Mouse (Mus musculus): ENCODE measurements at regions not wholly inside any gene's neighbourhood (a gene's known extent, or its start where the extent isn't known, plus 50 kb on each side); places are given as distances from the start of the nearest gene placed in this dataset.

GRCm38 (mm10) chr12:58581811-58582572 is 312.9 kb upstream of the Clec14a start:
- no peak for DNase-seq

GRCm38 (mm10) chr12:58569056-58569455 is 300.0 kb upstream of the Clec14a start:
- no peak for DNase-seq

- DNase-seq: no peak
These were observed 291.8 kb upstream of the Clec14a start for GRCm38 (mm10) chr12:58560840-58561239.

- no peak for DNase-seq
These were observed 290.7 kb upstream of the Clec14a start for GRCm38 (mm10) chr12:58559833-58560232.

GRCm38 (mm10) chr12:58557261-58557660 is 288.2 kb upstream of the Clec14a start:
- no peak for DNase-seq

- no peak for DNase-seq
These were observed 287.7 kb upstream of the Clec14a start for GRCm38 (mm10) chr12:58556741-58557140.

GRCm38 (mm10) chr12:58556060-58556459 is 287.0 kb upstream of the Clec14a start:
- no peak for DNase-seq

GRCm38 (mm10) chr12:58550859-58551761 is 282.0 kb upstream of the Clec14a start:
- DNase-seq: no peak

GRCm38 (mm10) chr12:58545832-58546538 is 276.9 kb upstream of the Clec14a start:
- DNase-seq: peak; percentile 30

- peak; percentile 9 for DNase-seq
These were observed 275.8 kb upstream of the Clec14a start for GRCm38 (mm10) chr12:58544862-58545261.

GRCm38 (mm10) chr12:58538305-58538719 is 269.2 kb upstream of the Clec14a start:
- peak; percentile 8 for DNase-seq

- DNase-seq: no peak
These were observed 268.7 kb upstream of the Clec14a start for GRCm38 (mm10) chr12:58537833-58538232.

GRCm38 (mm10) chr12:58536381-58536992 is 267.4 kb upstream of the Clec14a start:
- DNase-seq: no peak

- DNase-seq: no peak
These were observed 261.2 kb upstream of the Clec14a start for GRCm38 (mm10) chr12:58530306-58530705.

GRCm38 (mm10) chr12:58516800-58517199 is 247.7 kb upstream of the Clec14a start:
- no peak for DNase-seq

- no peak for DNase-seq
These were observed 244.9 kb upstream of the Clec14a start for GRCm38 (mm10) chr12:58513951-58514350.

- no peak for DNase-seq
These were observed 243.6 kb upstream of the Clec14a start for GRCm38 (mm10) chr12:58512645-58513044.

- DNase-seq: no peak
These were observed 235.2 kb upstream of the Clec14a start for GRCm38 (mm10) chr12:58504283-58504682.

GRCm38 (mm10) chr12:58474181-58474580 is 205.1 kb upstream of the Clec14a start:
- DNase-seq: no peak

GRCm38 (mm10) chr12:58473511-58473910 is 204.4 kb upstream of the Clec14a start:
- no peak for DNase-seq

- no peak for DNase-seq
These were observed 191.4 kb upstream of the Clec14a start for GRCm38 (mm10) chr12:58460465-58460864.

GRCm38 (mm10) chr12:58454828-58455227 is 185.7 kb upstream of the Clec14a start:
- DNase-seq: no peak

Data from adrenal gland, postnatal 10 days (tissue).